Mouse (Mus musculus) limb, embryonic 15.5 days (tissue): ENCODE measurements around the gene Cops3. TPM values are rescaled to one million over a fixed set of nuclear protein-coding genes. Genes with fewer than 3 reads are reported as not detected.

ENCODE experiments used
- ATAC-seq: fragments of 200-750 bp; cut with Nextera tagmentation; 2 replicates; pipeline ENCODE4 v1.8.0; 2017; ENCODE audit warnings: low read depth, moderate TSS enrichment; ENCODE audit not compliant: insufficient number of reproducible peaks, low FRiP score, low TSS enrichment
- H3K27ac ChIP-seq: fragments of 300-500 bp; sonication (generic); 2 replicates; pipeline ENCODE4 v1.5.1; 2015; ENCODE audit warnings: moderate library complexity, mild to moderate bottlenecking, inconsistent platforms
- H3K27me3 ChIP-seq: fragments of 300-500 bp; sonication (generic); 2 replicates; pipeline ENCODE4 v1.6.1; 2015; ENCODE audit warnings: inconsistent platforms
- H3K36me3 ChIP-seq: fragments of 300-500 bp; sonication (generic); 2 replicates; pipeline ENCODE4 v1.6.1; 2015; ENCODE audit warnings: inconsistent platforms
- H3K4me1 ChIP-seq: fragments of 300-500 bp; sonication (generic); 2 replicates; pipeline ENCODE4 v1.6.1; 2015; ENCODE audit warnings: inconsistent platforms
- H3K4me2 ChIP-seq: fragments of 300-500 bp; sonication (generic); 2 replicates; pipeline ENCODE4 v1.6.1; 2015; ENCODE audit warnings: mild to moderate bottlenecking, inconsistent platforms
- H3K4me3 ChIP-seq: fragments of 300-500 bp; sonication (generic); 2 replicates; pipeline ENCODE4 v1.5.1; 2015; ENCODE audit warnings: mild to moderate bottlenecking, inconsistent platforms
- H3K9ac ChIP-seq: fragments of 300-500 bp; sonication (generic); 2 replicates; pipeline ENCODE4 v1.6.1; 2015; ENCODE audit warnings: inconsistent platforms
- H3K9me3 ChIP-seq: fragments of 300-500 bp; sonication (generic); 2 replicates; pipeline ENCODE4 v1.6.1; 2016; ENCODE audit warnings: inconsistent platforms
- WGBS: fragments of 180-500 bp; shearing (Covaris S2); methylation state at CpG from one replicate; pipeline ENCODE4 v1.1.7; 2015; 5-methylcytosine and 5-hydroxymethylcytosine counted together
- polyA plus RNA-seq: library from polyadenylated mRNA; unstranded; fragments of >200 nt; fragmentation: Nextera tagmentation; extraction: Ambion mirVana; gene quantifications from 2 replicates; pipeline ENCODE4 v1.2.1, GENCODE M21; 2015

Cops3 gene
- polyA plus RNA-seq, 1 experiment from 2014 or later: 177 TPM

GRCm38 (mm10) chr11:59809670-59810474 lies 29.8 kb downstream of the Cops3 start, which contains the start of gene Flcn:
Gene Flcn (minus strand): TSS chr11:59810016.
- Histone ChIP-seq H3K4me2 (peak within 1 kb of the TSS; percentile 72), H3K4me3 (peak within 1 kb of the TSS; percentile 92), H3K9me3 (no peaks in the 10 kb centered on the region), H3K9ac (peak within 1 kb of the TSS; percentile 91), H3K4me1 (peaks cover 19% of the 10 kb centered on the region), H3K27me3 (no peaks in the 10 kb centered on the region), H3K27ac (peak within 1 kb of the TSS; percentile 98), H3K36me3 (peaks cover 29% of the 10 kb centered on the region)
- WGBS: under 1% methylated on average over 52 of the region's 52 CpGs
- ATAC-seq: peak; percentile 91

GRCm38 (mm10) chr11:59809071-59809669 lies 30.5 kb downstream of the Cops3 start:
- Histone ChIP-seq H3K36me3 (peaks cover 36% of the 10 kb centered on the region), H3K27ac (peak overlapping the region; percentile 98), H3K9me3 (no peaks in the 10 kb centered on the region), H3K4me3 (peak overlapping the region; percentile 92), H3K4me1 (peaks cover 19% of the 10 kb centered on the region), H3K9ac (peak overlapping the region; percentile 91), H3K4me2 (peak overlapping the region; percentile 72), H3K27me3 (no peaks in the 10 kb centered on the region)
- under 1% methylated on average over 15 of the region's 15 CpGs for WGBS
- no peak for ATAC-seq

GRCm38 (mm10) chr11:59808170-59808960 lies 31.3 kb downstream of the Cops3 start:
- H3K27ac ChIP-seq: peak overlapping the region; percentile 98
- H3K4me2 ChIP-seq: peak overlapping the region; percentile 72
- H3K9me3 ChIP-seq: no peaks in the 10 kb centered on the region
- ATAC-seq: no peak
- H3K4me1 ChIP-seq: peaks cover 19% of the 10 kb centered on the region
- peak overlapping the region; percentile 91; the same call in 1 of the 2 replicates for H3K9ac ChIP-seq
- H3K4me3 ChIP-seq: peak overlapping the region; percentile 92
- peaks cover 43% of the 10 kb centered on the region for H3K36me3 ChIP-seq
- 61% methylated on average over 14 of the region's 14 CpGs for WGBS
- no peaks in the 10 kb centered on the region for H3K27me3 ChIP-seq

- ATAC-seq: no peak
- WGBS: 91% methylated on average over 2 of the region's 2 CpGs
- peaks cover 69% of the 10 kb centered on the region for H3K36me3 ChIP-seq
- no peaks in the 10 kb centered on the region for H3K27me3 ChIP-seq
- H3K9me3 ChIP-seq: no peaks in the 10 kb centered on the region
- peaks cover 14% of the 10 kb centered on the region for H3K4me1 ChIP-seq
- no peak overlapping the region for H3K27ac ChIP-seq
- no peak overlapping the region for H3K4me2 ChIP-seq
- H3K4me3 ChIP-seq: no peak overlapping the region
- H3K9ac ChIP-seq: no peak overlapping the region
Measured at GRCm38 (mm10) chr11:59805656-59806055, 34.0 kb downstream of the Cops3 start.

- 79% methylated on average over 1 of the region's 1 CpGs for WGBS
- no peaks in the 10 kb centered on the region for H3K27me3 ChIP-seq
- no peak overlapping the region for H3K4me2 ChIP-seq
- no peaks in the 10 kb centered on the region for H3K9me3 ChIP-seq
- H3K4me3 ChIP-seq: no peak overlapping the region
- peaks cover 14% of the 10 kb centered on the region for H3K4me1 ChIP-seq
- no peak overlapping the region for H3K9ac ChIP-seq
- H3K27ac ChIP-seq: no peak overlapping the region
- H3K36me3 ChIP-seq: peaks cover 73% of the 10 kb centered on the region
- ATAC-seq: no peak
Measured at GRCm38 (mm10) chr11:59805256-59805655, 34.4 kb downstream of the Cops3 start.

GRCm38 (mm10) chr11:59804409-59805110 lies 35.1 kb downstream of the Cops3 start:
- 90% methylated on average over 22 of the region's 22 CpGs for WGBS
- Histone ChIP-seq H3K36me3 (peaks cover 80% of the 10 kb centered on the region), H3K9me3 (no peaks in the 10 kb centered on the region), H3K9ac (no peak overlapping the region), H3K27me3 (no peaks in the 10 kb centered on the region), H3K4me1 (peaks cover 14% of the 10 kb centered on the region), H3K4me2 (no peak overlapping the region), H3K27ac (no peak overlapping the region), H3K4me3 (no peak overlapping the region)
- ATAC-seq: no peak

GRCm38 (mm10) chr11:59803516-59803915 lies 36.1 kb downstream of the Cops3 start:
- no peak overlapping the region for H3K9ac ChIP-seq
- no peak overlapping the region; the same call in 1 of the 2 replicates for H3K27ac ChIP-seq
- no peak overlapping the region for H3K4me2 ChIP-seq
- peaks cover 6% of the 10 kb centered on the region for H3K4me1 ChIP-seq
- ATAC-seq: no peak
- H3K4me3 ChIP-seq: no peak overlapping the region
- peaks cover 90% of the 10 kb centered on the region for H3K36me3 ChIP-seq
- 68% methylated on average over 14 of the region's 14 CpGs for whole genome bisulfite sequencing
- no peaks in the 10 kb centered on the region for H3K9me3 ChIP-seq
- H3K27me3 ChIP-seq: no peaks in the 10 kb centered on the region

GRCm38 (mm10) chr11:59801881-59802280 lies 37.8 kb downstream of the Cops3 start:
- H3K9ac ChIP-seq: no peak overlapping the region
- no peak overlapping the region for H3K4me2 ChIP-seq
- H3K4me3 ChIP-seq: no peak overlapping the region
- peaks cover 95% of the 10 kb centered on the region for H3K36me3 ChIP-seq
- no peak for ATAC-seq
- WGBS: 94% methylated on average over 8 of the region's 8 CpGs
- no peaks in the 10 kb centered on the region for H3K27me3 ChIP-seq
- H3K27ac ChIP-seq: no peak overlapping the region
- H3K4me1 ChIP-seq: no peaks in the 10 kb centered on the region; the same call in 1 of the 2 replicates
- H3K9me3 ChIP-seq: no peaks in the 10 kb centered on the region

GRCm38 (mm10) chr11:59800412-59800811 lies 39.2 kb downstream of the Cops3 start:
- Histone ChIP-seq H3K4me3 (no peak overlapping the region), H3K27ac (no peak overlapping the region), H3K9me3 (no peaks in the 10 kb centered on the region), H3K9ac (no peak overlapping the region), H3K4me2 (no peak overlapping the region), H3K36me3 (peaks cover 95% of the 10 kb centered on the region), H3K4me1 (no peaks in the 10 kb centered on the region), H3K27me3 (no peaks in the 10 kb centered on the region)
- ATAC-seq: no peak
- 93% methylated on average over 10 of the region's 10 CpGs for WGBS

- H3K27me3 ChIP-seq: no peaks in the 10 kb centered on the region
- no peak overlapping the region for H3K4me2 ChIP-seq
- no peak for ATAC-seq
- no peak overlapping the region for H3K9ac ChIP-seq
- no peaks in the 10 kb centered on the region for H3K4me1 ChIP-seq
- H3K27ac ChIP-seq: no peak overlapping the region
- H3K9me3 ChIP-seq: no peaks in the 10 kb centered on the region
- H3K4me3 ChIP-seq: no peak overlapping the region
- 92% methylated on average over 6 of the region's 6 CpGs for WGBS
- peaks cover 71% of the 10 kb centered on the region for H3K36me3 ChIP-seq
Measured at GRCm38 (mm10) chr11:59793390-59793789, 46.2 kb downstream of the Cops3 start.

GRCm38 (mm10) chr11:59789311-59789710 lies 50.3 kb downstream of the Cops3 start:
- Histone ChIP-seq H3K9ac (no peak overlapping the region), H3K36me3 (peaks cover 32% of the 10 kb centered on the region), H3K4me2 (no peak overlapping the region), H3K4me1 (peaks cover 11% of the 10 kb centered on the region), H3K27ac (no peak overlapping the region), H3K4me3 (no peak overlapping the region), H3K9me3 (no peaks in the 10 kb centered on the region), H3K27me3 (no peaks in the 10 kb centered on the region)
- no peak for ATAC-seq
- WGBS: 78% methylated on average over 1 of the region's 1 CpGs
